Mouse (Mus musculus) erythroblast, embryonic 14.5 days (primary cell): ENCODE results near the gene Prf1.

Source experiments
- GATA1 ChIP-seq: IDR thresholded peaks from 2 replicates; pipeline ENCODE4 v1.6.1; 2012; ENCODE audit warnings: low read length, inconsistent platforms, mixed read lengths
- TAL1 ChIP-seq: IDR thresholded peaks from 3 replicates; pipeline ENCODE4 v1.6.1; 2012; ENCODE audit warnings: low read length, inconsistent platforms, mixed read lengths

DNA sequence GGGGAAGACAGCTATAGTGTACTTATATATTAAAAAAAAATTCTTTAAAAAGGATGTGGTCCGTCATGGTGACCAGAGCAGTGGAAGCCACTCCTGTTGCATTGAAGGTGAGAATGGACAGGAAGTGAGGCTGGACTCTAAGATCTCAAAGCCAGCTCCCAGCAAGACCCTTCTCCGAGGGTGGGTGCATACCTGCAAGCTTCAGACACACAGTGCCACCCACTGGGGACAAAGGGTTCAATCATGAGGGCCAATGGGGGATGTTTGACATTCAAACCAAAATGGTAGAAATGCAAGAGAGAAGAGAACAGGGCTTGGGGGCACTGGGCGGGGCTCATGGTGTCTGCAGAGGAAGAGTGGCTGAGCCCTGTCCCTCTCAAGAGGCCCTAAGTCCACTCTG, 20.9 kb downstream of the Prf1 start:
- no peak for TF ChIP-seq TAL1
- no peak for TF ChIP-seq GATA1
